Mouse (Mus musculus) heart, embryonic 14.5 days (tissue): ENCODE results near the gene Park7. TPM values are rescaled to one million over a fixed set of nuclear protein-coding genes. Genes with fewer than 3 reads are reported as not detected.

Experiments used
- ATAC-seq: fragments of 200-750 bp; cut with Nextera tagmentation; 2 replicates; pipeline ENCODE4 v1.8.0; 2017; ENCODE audit warnings: low read depth, moderate TSS enrichment; ENCODE audit not compliant: insufficient number of reproducible peaks, insufficient read depth, low FRiP score
- H3K27ac ChIP-seq, 2 experiments: fragments of 200-500 bp in 1 of 2; fragments of 300-500 bp in 1 of 2; sonication (generic) in 1 of 2; replicated peaks in 1 of 2; 2 replicates each; pipeline ENCODE4 v1.5.1; 2012 to 2014; ENCODE audit warnings: low read depth in 2 of 2, low read length in 2 of 2, control low read depth in 1 of 2, mild to moderate bottlenecking in 1 of 2, mixed read lengths in 1 of 2; ENCODE audit not compliant: control insufficient read depth in 1 of 2, insufficient read depth in 1 of 2
- H3K27me3 ChIP-seq: fragments of 300-500 bp; sonication (generic); 2 replicates; pipeline ENCODE4 v1.6.1; 2014; ENCODE audit warnings: mild to moderate bottlenecking, low read length, control low read depth; ENCODE audit not compliant: control insufficient read depth, insufficient read depth
- H3K36me3 ChIP-seq: fragments of 300-500 bp; sonication (generic); 2 replicates; pipeline ENCODE4 v1.6.1; 2014; ENCODE audit warnings: mild to moderate bottlenecking, control low read depth, low read length, mixed read lengths; ENCODE audit not compliant: control insufficient read depth, insufficient read depth
- H3K4me1 ChIP-seq, 2 experiments: fragments of 200-500 bp in 1 of 2; fragments of 300-500 bp in 1 of 2; sonication (generic) in 1 of 2; 2 replicates each; pipeline ENCODE4 v1.6.1; 2012 to 2014; ENCODE audit warnings: low read length in 2 of 2, control low read depth in 1 of 2, mixed read lengths in 1 of 2; ENCODE audit not compliant: control insufficient read depth in 2 of 2, insufficient read depth in 2 of 2
- H3K4me2 ChIP-seq: fragments of 300-500 bp; sonication (generic); 2 replicates; pipeline ENCODE4 v1.6.1; 2014; ENCODE audit warnings: mild to moderate bottlenecking, low read length
- H3K4me3 ChIP-seq, 2 experiments: fragments of 200-500 bp in 1 of 2; fragments of 300-500 bp in 1 of 2; sonication (generic) in 1 of 2; 2 replicates each; pipeline ENCODE4 v1.5.1; 2012 to 2014; ENCODE audit warnings: low read length in 2 of 2, mild to moderate bottlenecking in 2 of 2, control low read depth in 1 of 2, low read depth in 1 of 2, moderate library complexity in 1 of 2; ENCODE audit not compliant: control insufficient read depth in 1 of 2, insufficient read depth in 1 of 2
- H3K9ac ChIP-seq: fragments of 300-500 bp; sonication (generic); 2 replicates; pipeline ENCODE4 v1.6.1; 2014; ENCODE audit warnings: mild to moderate bottlenecking, low read length
- H3K9me3 ChIP-seq: fragments of 300-500 bp; sonication (generic); 2 replicates; pipeline ENCODE4 v1.6.1; 2016; ENCODE audit warnings: low read length, control low read depth; ENCODE audit not compliant: control insufficient read depth
- WGBS: fragments of 180-500 bp; shearing (Covaris S2); extraction: QIAGEN DNeasy Blood & Tissue Kit; methylation state at CpG from one replicate; pipeline ENCODE4 v1.1.7; 2014; 5-methylcytosine and 5-hydroxymethylcytosine counted together
- polyA plus RNA-seq: library from polyadenylated mRNA; unstranded; fragments of >200 nt; fragmentation: Nextera tagmentation; extraction: Ambion mirVana; gene quantifications from 2 replicates; pipeline ENCODE4 v1.2.1, GENCODE M21; 2014

The Park7 gene
- polyA plus RNA-seq, 1 experiment from 2014 or later = 351 TPM

GRCm38 (mm10) chr4:150925923-150926322 lies 11.7 kb upstream of the Park7 start:
- Histone ChIP-seq H3K4me2 (no peak overlapping the region), H3K27ac (no peak overlapping the region), H3K36me3 (no peaks in the 10 kb centered on the region), H3K9me3 (no peaks in the 10 kb centered on the region), H3K4me1 (peaks cover 0 to 7% of the 10 kb centered on the region in 2 experiments; a peak in 1 of 4 replicates), H3K4me3 (no peak overlapping the region), H3K27me3 (no peaks in the 10 kb centered on the region; the same call in 1 of the 2 replicates), H3K9ac (no peak overlapping the region)
- no peak for ATAC-seq
- WGBS = 57% methylated on average over 5 of the region's 5 CpGs

GRCm38 (mm10) chr4:150924936-150925335 lies 10.7 kb upstream of the Park7 start:
- H3K9ac ChIP-seq = no peak overlapping the region
- ATAC-seq = no peak
- no peaks in the 10 kb centered on the region for H3K27me3 ChIP-seq
- H3K4me3 ChIP-seq = no peak overlapping the region
- H3K4me1 ChIP-seq = peaks cover 0 to 7% of the 10 kb centered on the region in 2 experiments; a peak in 1 of 4 replicates
- H3K27ac ChIP-seq = no peak overlapping the region
- whole genome bisulfite sequencing = 73% methylated on average over 6 of the region's 6 CpGs
- H3K4me2 ChIP-seq = no peak overlapping the region
- no peaks in the 10 kb centered on the region for H3K9me3 ChIP-seq
- no peaks in the 10 kb centered on the region for H3K36me3 ChIP-seq

- Histone ChIP-seq H3K4me1 (peaks cover 0 to 7% of the 10 kb centered on the region in 2 experiments; a peak in 1 of 4 replicates), H3K9me3 (no peaks in the 10 kb centered on the region), H3K27ac (no peak overlapping the region), H3K36me3 (no peaks in the 10 kb centered on the region), H3K9ac (no peak overlapping the region), H3K4me3 (no peak overlapping the region), H3K4me2 (peak overlapping the region; percentile 21; the same call in 1 of the 2 replicates), H3K27me3 (no peaks in the 10 kb centered on the region)
- 40% methylated on average over 13 of the region's 13 CpGs for WGBS
- no peak for ATAC-seq
Observed at GRCm38 (mm10) chr4:150924308-150924707, 10.1 kb upstream of the Park7 start.

- peaks cover 3 to 7% of the 10 kb centered on the region in 2 experiments; a peak in 1 of 4 replicates for H3K4me1 ChIP-seq
- no peak overlapping the region for H3K4me2 ChIP-seq
- H3K36me3 ChIP-seq = no peaks in the 10 kb centered on the region
- ATAC-seq = no peak
- 84% methylated on average over 8 of the region's 8 CpGs for WGBS
- H3K27ac ChIP-seq = no peak overlapping the region
- no peaks in the 10 kb centered on the region for H3K9me3 ChIP-seq
- no peak overlapping the region for H3K4me3 ChIP-seq
- H3K9ac ChIP-seq = no peak overlapping the region
- H3K27me3 ChIP-seq = no peaks in the 10 kb centered on the region
Observed at GRCm38 (mm10) chr4:150921206-150921605, 7.0 kb upstream of the Park7 start.

DNA sequence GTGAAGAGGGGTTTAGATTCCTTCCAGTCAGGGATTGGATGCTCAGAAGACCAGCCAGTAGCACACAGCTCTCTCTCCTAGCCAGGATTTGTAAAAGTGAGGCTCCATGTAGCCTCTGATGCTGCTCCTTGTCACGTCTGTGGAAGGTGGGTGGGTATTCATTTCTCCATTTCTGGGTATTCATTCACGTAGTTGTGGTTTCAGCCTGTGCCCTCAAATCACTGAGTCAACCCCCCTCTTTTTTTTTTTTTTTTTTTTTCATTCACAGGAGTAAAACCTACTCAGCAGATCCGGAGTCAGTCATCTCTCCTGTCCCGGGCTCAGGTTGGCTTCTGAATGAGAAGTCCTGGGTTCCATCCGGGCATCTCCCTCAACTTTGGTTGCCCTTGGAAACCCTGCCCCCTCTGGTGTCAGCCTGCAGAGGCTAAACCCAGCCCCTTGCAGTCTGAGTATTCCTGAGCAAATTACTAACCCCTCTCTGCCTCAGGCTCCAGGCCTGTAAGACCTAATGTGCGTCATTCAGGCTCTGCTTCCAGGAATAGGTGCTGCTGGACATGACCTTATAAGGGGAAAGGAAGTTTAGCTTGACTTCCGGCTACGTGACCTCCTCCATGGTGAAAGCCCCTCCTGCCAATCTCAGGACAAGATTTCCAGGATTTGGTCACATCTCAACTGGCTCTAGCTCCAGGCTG lies 3.2 kb upstream of the Park7 start:
- peaks cover 11 to 15% of the 10 kb centered on the region in 2 experiments for H3K4me1 ChIP-seq
- H3K9ac ChIP-seq = no peak overlapping the region
- 47% methylated on average over 8 of the region's 8 CpGs for WGBS
- no peak overlapping the region for H3K4me2 ChIP-seq
- no peak overlapping the region for H3K4me3 ChIP-seq
- H3K27ac ChIP-seq = no peak overlapping the region
- no peaks in the 10 kb centered on the region for H3K36me3 ChIP-seq
- H3K27me3 ChIP-seq = no peaks in the 10 kb centered on the region
- H3K9me3 ChIP-seq = no peaks in the 10 kb centered on the region
- ATAC-seq = no peak

GRCm38 (mm10) chr4:150915181-150915906 lies 1.1 kb upstream of the Park7 start:
- H3K36me3 ChIP-seq = no peaks in the 10 kb centered on the region
- H3K4me1 ChIP-seq = peaks cover 11 to 17% of the 10 kb centered on the region in 2 experiments
- H3K27ac ChIP-seq = peak overlapping the region; percentile 84 to 88
- no peaks in the 10 kb centered on the region for H3K27me3 ChIP-seq
- ATAC-seq = no peak
- H3K9ac ChIP-seq = peak overlapping the region; percentile 86
- 46% methylated on average over 10 of the region's 10 CpGs for WGBS
- peak overlapping the region; percentile 64 to 83; a peak in 3 of 4 replicates for H3K4me3 ChIP-seq
- H3K9me3 ChIP-seq = no peaks in the 10 kb centered on the region
- peak overlapping the region; percentile 89 for H3K4me2 ChIP-seq

DNA sequence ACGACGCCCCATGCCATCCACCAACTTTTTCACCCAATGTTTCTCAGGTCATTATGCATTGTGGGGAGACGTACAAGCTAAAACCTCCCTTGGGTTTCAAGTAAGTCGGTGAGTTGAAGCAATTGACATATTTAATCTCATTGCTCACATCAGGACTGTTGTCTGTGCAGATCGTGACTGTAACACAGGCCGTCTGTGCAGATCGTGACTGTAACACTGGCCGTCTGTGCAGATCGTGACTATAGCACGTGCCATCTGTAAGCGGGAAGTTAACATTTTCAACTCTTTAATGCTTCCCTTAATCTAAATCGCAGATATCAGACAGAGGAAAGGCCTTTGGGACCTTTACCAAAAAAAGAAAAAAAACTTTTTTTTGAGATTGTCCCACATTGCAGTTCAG lies 494 bp downstream of the Park7 start:
- peak overlapping the region; percentile 84 to 88; a peak in 3 of 4 replicates for H3K27ac ChIP-seq
- 17% methylated on average over 12 of the region's 12 CpGs for WGBS
- peak overlapping the region; percentile 89 for H3K4me2 ChIP-seq
- no peak for ATAC-seq
- peaks cover 17 to 25% of the 10 kb centered on the region in 2 experiments for H3K4me1 ChIP-seq
- H3K36me3 ChIP-seq = no peaks in the 10 kb centered on the region
- H3K27me3 ChIP-seq = no peaks in the 10 kb centered on the region
- peak overlapping the region; percentile 86 for H3K9ac ChIP-seq
- peak overlapping the region; percentile 64 to 83 for H3K4me3 ChIP-seq
- H3K9me3 ChIP-seq = no peaks in the 10 kb centered on the region
